Mouse (Mus musculus): ENCODE measurements at regions not wholly inside any gene's neighbourhood (a gene's known extent, or its start where the extent isn't known, plus 50 kb on each side); places are given as distances from the start of the nearest gene placed in this dataset.
A peak's percentile ranks its signal among the peaks of the same experiment; 100 is the strongest.

GRCm38 (mm10) chr3:74787741-74788140 is 377.1 kb downstream of the Zbbx start:
- no peak for DNase-seq (ENCODE audit: low spot score in 2 of 2)

GRCm38 (mm10) chr3:74778337-74778736 is 386.5 kb downstream of the Zbbx start:
- DNase-seq (ENCODE audit: low spot score in 2 of 2): no peak

GRCm38 (mm10) chr3:74742123-74742522 is 422.7 kb downstream of the Zbbx start:
- DNase-seq (ENCODE audit: low spot score in 2 of 2): peak in 1 of 2 experiments; percentile 0

GRCm38 (mm10) chr3:74739718-74740117 is 425.1 kb downstream of the Zbbx start:
- no peak for DNase-seq (ENCODE audit: low spot score in 2 of 2)

Data from urinary bladder, adult 18-20 months (tissue).